Mouse (Mus musculus): ENCODE data around the gene Zfyve1.

- TF ChIP-seq CTCF (IDR thresholded peaks at IDR 0.05; ENCODE audit: low read depth, low read length) (no peak), POLR2A (IDR thresholded peaks at IDR 0.05; ENCODE audit: insufficient read depth, low read length) (no peak), EP300 (IDR thresholded peaks at IDR 0.05; ENCODE audit: insufficient read depth, low read depth, low read length) (no peak)
Observed at GRCm38 (mm10) chr12:83560189-83560588, 36.8 kb downstream of the Zfyve1 start.
